Mouse (Mus musculus) C2C12 (cell line): ENCODE measurements around the gene R3hcc1l. TPM values are rescaled to one million over a fixed set of nuclear protein-coding genes. Genes with fewer than 3 reads are reported as not detected.

Source experiments
- H3K27me3 ChIP-seq: one replicate; pipeline ENCODE4 v1.6.1; 2011; ENCODE audit not compliant: control insufficient read depth, insufficient read depth, insufficient read length
- H3K36me3 ChIP-seq: one replicate; pipeline ENCODE4 v1.6.1; 2011; ENCODE audit not compliant: control insufficient read depth, insufficient read depth
- H3K4me3 ChIP-seq: one replicate; pipeline ENCODE4 v1.5.1; 2011; ENCODE audit warnings: mild to moderate bottlenecking, control low read depth; ENCODE audit not compliant: poor library complexity, insufficient read depth, severe bottlenecking
- H3K79me2 ChIP-seq: one replicate; pipeline ENCODE4 v1.6.1; 2011; ENCODE audit not compliant: control insufficient read depth, insufficient read depth
- H3K79me3 ChIP-seq: one replicate; pipeline ENCODE4 v1.6.1; 2011; ENCODE audit warnings: low read depth, control low read depth
- H3ac ChIP-seq: one replicate; pipeline ENCODE3; 2011; ENCODE audit warnings: low read depth; ENCODE audit not compliant: control insufficient read depth, insufficient read length
- CEBPB ChIP-seq: IDR thresholded peaks from one replicate; pipeline ENCODE4 v1.6.1; 2011; ENCODE audit warnings: low read depth, mild to moderate bottlenecking, control low read depth, moderate library complexity
- CTCF ChIP-seq: IDR thresholded peaks from one replicate; pipeline ENCODE4 v1.5.1; 2011; ENCODE audit not compliant: control insufficient read depth, insufficient read depth, insufficient read length
- FOSL1 ChIP-seq: IDR thresholded peaks from one replicate; pipeline ENCODE4 v1.8.0; 2011; ENCODE audit warnings: mild to moderate bottlenecking, low read length; ENCODE audit not compliant: poor library complexity, insufficient read depth, severe bottlenecking
- MAX ChIP-seq: IDR thresholded peaks from one replicate; pipeline ENCODE4 v1.6.1; 2011; ENCODE audit warnings: mild to moderate bottlenecking, control low read depth
- MYOD1 ChIP-seq: IDR thresholded peaks from one replicate; pipeline ENCODE4 v1.6.1; 2011; ENCODE audit warnings: low read depth; ENCODE audit not compliant: control insufficient read depth, insufficient read length
- MYOG ChIP-seq: IDR thresholded peaks from one replicate; pipeline ENCODE4 v1.6.1; 2011; ENCODE audit not compliant: control insufficient read depth, insufficient read length; ENCODE audit errors: extremely low read depth
- USF1 ChIP-seq: IDR thresholded peaks from one replicate; pipeline ENCODE4 v1.6.1; 2011; ENCODE audit warnings: low read depth, mild to moderate bottlenecking, control low read depth, moderate library complexity
- polyA plus RNA-seq: library from polyadenylated mRNA; unstranded; fragments of >200 nt; fragmentation: generic; extraction: Trizol; gene quantifications from one replicate; pipeline ENCODE4 v1.2.1, GENCODE M21; 2012; ENCODE audit warnings: missing spikeins

The R3hcc1l gene
- polyA plus RNA-seq, 1 experiment, result 3.3 TPM

DNA sequence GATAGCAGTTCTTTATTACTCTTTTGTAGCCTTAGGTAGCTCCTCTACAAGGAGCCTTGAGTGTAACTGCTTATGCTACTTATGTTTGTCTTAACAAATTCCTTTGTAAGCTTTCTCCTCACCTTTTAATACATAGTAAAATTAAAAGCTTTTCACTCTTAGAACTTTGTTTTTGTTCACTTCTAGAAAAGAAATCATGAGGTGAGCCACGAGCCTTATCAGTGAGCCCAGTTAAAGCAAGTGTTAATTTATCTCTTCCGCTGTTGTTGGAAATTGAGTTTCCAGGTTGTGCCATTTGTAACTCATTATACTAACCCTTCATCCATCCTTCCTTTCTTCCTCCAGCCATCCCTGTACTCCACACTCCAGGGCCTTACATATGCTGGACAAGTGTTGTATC is 56.8 kb downstream of the R3hcc1l start:
- H3ac ChIP-seq, result no peak overlapping the region
- H3K79me2 ChIP-seq, result peaks cover 21% of the 10 kb centered on the region
- peaks cover 2% of the 10 kb centered on the region for H3K79me3 ChIP-seq
- no peaks in the 10 kb centered on the region for H3K27me3 ChIP-seq
- H3K4me3 ChIP-seq, result no peak overlapping the region
- TF ChIP-seq FOSL1 (no peak), MYOD1 (no peak), CEBPB (no peak), MYOG (no peak), CTCF (no peak), MAX (no peak)
- peaks cover 8% of the 10 kb centered on the region for H3K36me3 ChIP-seq

DNA sequence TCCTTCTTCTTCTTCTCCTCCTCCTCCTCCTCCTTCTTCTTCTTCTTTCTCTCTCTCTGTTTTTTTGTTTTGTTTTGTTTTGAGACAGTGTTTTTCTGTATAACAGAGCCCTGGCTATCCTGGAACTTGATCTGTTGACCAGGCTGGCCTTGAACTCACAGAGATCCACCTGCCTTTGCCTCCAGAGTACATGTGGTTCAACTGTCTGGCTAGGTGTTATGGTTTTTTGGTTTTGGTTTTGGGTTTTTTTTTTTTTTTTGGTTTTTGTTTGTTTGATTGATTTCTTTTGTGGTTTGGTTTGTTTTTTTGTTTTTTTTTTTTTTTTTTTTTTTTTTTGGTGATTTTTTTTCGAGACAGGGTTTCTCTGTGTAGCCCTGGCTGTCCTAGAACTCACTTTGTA is 58.3 kb downstream of the R3hcc1l start:
- no peaks in the 10 kb centered on the region for H3K27me3 ChIP-seq
- TF ChIP-seq MYOD1 (no peak), FOSL1 (no peak)
- peaks cover 11% of the 10 kb centered on the region for H3K36me3 ChIP-seq
- no peak overlapping the region for H3ac ChIP-seq
- H3K79me2 ChIP-seq, result peaks cover 10% of the 10 kb centered on the region
- peaks cover 2% of the 10 kb centered on the region for H3K79me3 ChIP-seq
- H3K4me3 ChIP-seq, result no peak overlapping the region

DNA sequence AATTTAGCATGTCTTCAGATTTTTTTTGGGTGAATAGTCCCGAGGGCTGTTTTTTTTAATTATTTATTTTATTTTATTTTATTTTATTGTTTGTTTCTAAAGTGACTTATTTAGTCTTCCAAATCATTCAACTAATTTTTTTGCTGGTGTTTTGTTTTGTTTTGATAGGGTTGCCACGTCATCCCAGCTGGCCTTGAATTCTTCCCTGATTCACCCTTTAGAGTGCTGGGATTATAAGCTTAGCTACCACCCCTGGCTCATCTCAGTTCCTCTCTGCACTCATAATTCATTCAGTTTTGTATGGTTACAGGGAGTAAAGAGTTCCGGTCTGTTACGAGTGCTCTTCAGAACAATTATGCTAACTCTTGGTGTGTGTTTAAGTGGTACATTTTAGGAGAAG is 60.1 kb downstream of the R3hcc1l start:
- Histone ChIP-seq H3ac (no peak overlapping the region), H3K4me3 (no peak overlapping the region), H3K36me3 (peaks cover 12% of the 10 kb centered on the region), H3K27me3 (no peaks in the 10 kb centered on the region), H3K79me2 (no peaks in the 10 kb centered on the region), H3K79me3 (no peaks in the 10 kb centered on the region)
- TF ChIP-seq FOSL1 (no peak), CTCF (no peak), MYOG (no peak), USF1 (no peak), MAX (no peak), MYOD1 (no peak), CEBPB (no peak)

DNA sequence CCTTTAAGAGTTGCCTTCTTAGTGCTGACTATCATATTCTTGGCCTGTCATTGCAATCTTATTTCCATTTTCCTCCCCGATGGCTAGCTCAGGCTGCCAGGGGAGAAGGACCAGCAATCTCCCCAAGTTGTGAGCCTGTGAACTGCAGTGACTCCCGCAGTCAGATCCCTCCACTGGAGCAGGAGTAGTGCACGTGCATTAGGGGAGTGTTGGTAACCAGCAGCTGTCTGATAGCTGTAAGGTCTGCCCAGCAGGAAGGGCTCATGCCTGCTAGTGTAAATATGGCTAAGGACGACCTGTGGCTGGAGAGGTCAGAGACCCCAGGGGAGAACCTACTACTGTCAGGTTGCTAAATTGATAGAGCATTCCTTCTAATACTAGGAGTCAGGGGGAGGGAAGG is 62.1 kb downstream of the R3hcc1l start:
- Histone ChIP-seq H3K79me3 (no peaks in the 10 kb centered on the region), H3K27me3 (no peaks in the 10 kb centered on the region), H3K4me3 (no peak overlapping the region), H3ac (no peak overlapping the region), H3K36me3 (peaks cover 22% of the 10 kb centered on the region), H3K79me2 (no peaks in the 10 kb centered on the region)
- TF ChIP-seq MYOD1, result no peak
- TF ChIP-seq MAX, result no peak
- no peak for TF ChIP-seq CEBPB
- no peak for TF ChIP-seq CTCF
- TF ChIP-seq USF1, result no peak
- no peak for TF ChIP-seq FOSL1
- no peak for TF ChIP-seq MYOG

DNA sequence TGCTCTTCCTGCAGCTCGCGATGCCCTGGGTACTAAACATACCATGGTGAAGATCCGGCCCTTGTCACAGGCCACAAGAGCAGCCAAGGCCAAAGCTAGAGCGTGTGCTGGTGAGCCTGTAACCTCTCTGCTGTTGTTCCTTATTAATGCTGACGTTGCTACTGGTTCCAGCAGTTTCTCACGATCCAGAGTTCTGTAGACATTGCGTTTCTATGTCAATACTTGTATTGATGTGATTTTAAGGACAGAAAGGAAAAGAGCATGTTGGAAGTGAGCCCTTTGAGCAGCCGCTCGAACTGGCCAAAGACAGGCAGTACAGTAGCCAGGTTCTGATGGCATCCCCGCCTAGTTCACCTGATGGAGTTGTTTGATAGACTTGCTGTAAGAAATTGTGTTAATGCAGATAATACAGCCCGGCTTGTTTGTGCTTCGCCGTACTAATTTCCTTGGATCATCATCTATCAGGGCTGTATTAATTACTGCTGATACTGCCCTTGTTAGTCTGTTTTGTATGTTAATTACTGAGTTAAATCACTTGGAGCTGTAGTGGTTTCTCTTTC is 64.3 kb downstream of the R3hcc1l start:
- H3K36me3 ChIP-seq, result peaks cover 20% of the 10 kb centered on the region
- no peaks in the 10 kb centered on the region for H3K27me3 ChIP-seq
- no peaks in the 10 kb centered on the region for H3K79me3 ChIP-seq
- H3ac ChIP-seq, result no peak overlapping the region
- no peaks in the 10 kb centered on the region for H3K79me2 ChIP-seq
- TF ChIP-seq MYOD1 (no peak), CEBPB (no peak), USF1 (no peak), FOSL1 (no peak), MYOG (no peak), CTCF (no peak), MAX (no peak)
- H3K4me3 ChIP-seq, result no peak overlapping the region

DNA sequence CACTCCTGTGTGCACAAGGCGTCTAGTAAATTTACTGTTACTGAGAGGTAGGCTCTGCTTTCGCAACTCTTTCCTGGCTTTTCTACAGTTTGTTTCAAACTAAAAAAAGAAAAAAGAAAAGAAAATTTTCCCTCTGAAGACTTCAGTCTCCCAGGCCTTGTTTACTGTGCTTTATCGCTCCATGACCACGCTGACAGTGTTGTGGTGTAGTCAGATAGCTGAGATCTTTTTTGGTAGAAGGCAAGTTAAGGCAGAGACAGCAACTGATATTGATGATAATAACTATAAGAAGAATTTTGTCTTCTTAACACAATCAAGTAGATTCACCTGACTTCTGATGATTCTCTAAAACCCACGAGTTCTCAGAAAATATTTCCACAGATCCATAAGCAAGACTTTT is 65.1 kb downstream of the R3hcc1l start:
- Histone ChIP-seq H3K4me3 (no peak overlapping the region), H3K79me3 (no peaks in the 10 kb centered on the region), H3K27me3 (no peaks in the 10 kb centered on the region), H3K79me2 (no peaks in the 10 kb centered on the region), H3ac (no peak overlapping the region), H3K36me3 (peaks cover 22% of the 10 kb centered on the region)
- TF ChIP-seq MYOG (no peak), MAX (no peak), FOSL1 (no peak), MYOD1 (no peak), CTCF (no peak), CEBPB (no peak), USF1 (no peak)
